Mouse (Mus musculus) cortical plate, adult 2 months (tissue): ENCODE results near the gene Mrpl27. TPM values are rescaled to one million over a fixed set of nuclear protein-coding genes. Genes with fewer than 3 reads are reported as not detected.

Source experiments
- H3K27ac ChIP-seq: fragments of 200-500 bp; 2 replicates; pipeline ENCODE4 v1.5.1; 2012; ENCODE audit warnings: low read length, control low read depth, inconsistent platforms; ENCODE audit not compliant: insufficient read depth
- H3K4me1 ChIP-seq: fragments of 200-500 bp; 2 replicates; pipeline ENCODE4 v1.6.1; 2011; ENCODE audit warnings: low read length; ENCODE audit not compliant: control insufficient read depth, insufficient read depth
- H3K4me3 ChIP-seq: fragments of 200-500 bp; 2 replicates; pipeline ENCODE4 v1.5.1; 2011; ENCODE audit warnings: mild to moderate bottlenecking, low read length, control low read depth; ENCODE audit not compliant: insufficient read depth
- CTCF ChIP-seq: fragments of 200-500 bp; IDR thresholded peaks from 2 replicates; pipeline ENCODE4 v1.5.1; 2011; ENCODE audit warnings: mild to moderate bottlenecking, control low read depth, low read length; ENCODE audit not compliant: insufficient read depth; ENCODE audit errors: extremely low read depth
- POLR2A ChIP-seq: fragments of 200-500 bp; IDR thresholded peaks from 2 replicates; pipeline ENCODE4 v1.6.1; 2011; ENCODE audit warnings: mild to moderate bottlenecking, low read length, control low read depth; ENCODE audit not compliant: insufficient read depth; ENCODE audit errors: extremely low read depth
- polyA plus RNA-seq: library from polyadenylated mRNA; depleted of rRNA; stranded (reverse); fragments of >200 nt; gene quantifications from 2 replicates; pipeline ENCODE4 v1.2.3, GENCODE M21; 2012; rRNA removed

Mrpl27 gene
- polyA plus RNA-seq, result 122 and 130 TPM in 2 replicates

GRCm38 (mm10) chr11:94653663-94654436 is at the start of gene Mrpl27, which contains the start of gene Eme1:
Mrpl27 (plus strand) TSS chr11:94653767.
Eme1 (minus strand) TSS chr11:94653964.
- TF ChIP-seq CTCF (no peak), POLR2A (peak; percentile 53; the same call in 1 of the 2 replicates)
- H3K4me1 ChIP-seq, result peaks cover 6% of the 10 kb centered on the region; the same call in 1 of the 2 replicates

GRCm38 (mm10) chr11:94610744-94611740 is 42.5 kb upstream of the Mrpl27 start:
- Histone ChIP-seq H3K4me1 (no peaks in the 10 kb centered on the region), H3K27ac (no peak overlapping the region), H3K4me3 (no peak overlapping the region)
- no peak for TF ChIP-seq CTCF
- no peak for TF ChIP-seq POLR2A

More at GRCm38 (mm10) chr11:94653663-94654436, at the start of gene Mrpl27, which contains the start of gene Eme1:
- Histone ChIP-seq H3K27ac (peak within 1 kb of the TSS; percentile 94), H3K4me3 (peak within 1 kb of the TSS; percentile 93)

GRCm38 (mm10) chr11:94614603-94615002 is 39.0 kb upstream of the Mrpl27 start:
- no peak overlapping the region for H3K4me3 ChIP-seq
- TF ChIP-seq CTCF, result no peak
- no peak overlapping the region for H3K27ac ChIP-seq
- no peaks in the 10 kb centered on the region for H3K4me1 ChIP-seq

- TF ChIP-seq CTCF, result no peak
- Histone ChIP-seq H3K27ac (no peak overlapping the region), H3K4me1 (no peaks in the 10 kb centered on the region), H3K4me3 (no peak overlapping the region)
These were observed 38.1 kb upstream of the Mrpl27 start for GRCm38 (mm10) chr11:94615494-94615893.

GRCm38 (mm10) chr11:94617646-94618045 is 35.9 kb upstream of the Mrpl27 start:
- H3K4me3 ChIP-seq, result no peak overlapping the region
- no peaks in the 10 kb centered on the region for H3K4me1 ChIP-seq
- TF ChIP-seq CTCF, result no peak
- no peak for TF ChIP-seq POLR2A
- H3K27ac ChIP-seq, result no peak overlapping the region

GRCm38 (mm10) chr11:94620766-94621457 is 32.7 kb upstream of the Mrpl27 start:
- Histone ChIP-seq H3K4me3 (no peak overlapping the region), H3K27ac (no peak overlapping the region), H3K4me1 (no peaks in the 10 kb centered on the region)
- no peak for TF ChIP-seq CTCF
- no peak for TF ChIP-seq POLR2A

- Histone ChIP-seq H3K27ac (no peak overlapping the region), H3K4me1 (no peaks in the 10 kb centered on the region), H3K4me3 (no peak overlapping the region)
- TF ChIP-seq POLR2A (no peak), CTCF (no peak)
These were observed 32.1 kb upstream of the Mrpl27 start for GRCm38 (mm10) chr11:94621458-94621852.

GRCm38 (mm10) chr11:94622162-94622561 is 31.4 kb upstream of the Mrpl27 start:
- no peak overlapping the region for H3K4me3 ChIP-seq
- TF ChIP-seq CTCF (no peak), POLR2A (no peak)
- no peak overlapping the region for H3K27ac ChIP-seq
- no peaks in the 10 kb centered on the region for H3K4me1 ChIP-seq
